In genomic region chr12:30035841-30036568, GRCm38 (mm10) we compare ENCODE assay signal across 12 mouse cellular contexts.
A peak's percentile ranks its signal among the peaks of the same experiment; 100 is the strongest.
DNase-seq lines count a peak whose midpoint lies in the region; ATAC-seq lines count a peak whose summit lies in the region.
"Had no signal": no experiment of that assay in that cellular context is flagged by ENCODE, and none has a peak within 500 bp of the region (broad histone marks: within the 10 kb centered on the region; RNA-seq: fewer than 3 reads in every experiment).

No protein-coding gene starts in this region.

- H3K9ac ChIP-seq in forebrain, embryonic 13.5 days = no peak overlapping the region
- H3K9ac ChIP-seq in forebrain, embryonic 11.5 days (ENCODE audit: low read length) = no peak overlapping the region
- no peak overlapping the region for H3K9ac ChIP-seq in hindbrain, embryonic 11.5 days (ENCODE audit: low read depth, low read length)
- H3K9ac ChIP-seq in midbrain, embryonic 16.5 days (ENCODE audit: low read depth, low read length) = no peak overlapping the region
- H3K9ac ChIP-seq: heart, embryonic 15.5 days; liver, embryonic 15.5 days had no signal

- peak overlapping the region; percentile 57 for H3K27ac ChIP-seq in forebrain, embryonic 13.5 days
- no peak overlapping the region for H3K27ac ChIP-seq in forebrain, embryonic 11.5 days (ENCODE audit: low read depth, low read length)
- no peak overlapping the region for H3K27ac ChIP-seq in hindbrain, embryonic 11.5 days (ENCODE audit: low read depth, low read length)
- H3K27ac ChIP-seq in midbrain, embryonic 16.5 days (ENCODE audit: low read length) = peak overlapping the region; percentile 54
- H3K27ac ChIP-seq: heart, embryonic 15.5 days; kidney, postnatal 0 days; liver, embryonic 15.5 days had no signal

- H3K27me3 ChIP-seq in forebrain, embryonic 13.5 days = no peaks in the 10 kb centered on the region
- no peaks in the 10 kb centered on the region for H3K27me3 ChIP-seq in forebrain, embryonic 11.5 days (ENCODE audit: control insufficient read depth, insufficient read depth, low read length)
- no peaks in the 10 kb centered on the region for H3K27me3 ChIP-seq in hindbrain, embryonic 11.5 days (ENCODE audit: control insufficient read depth, insufficient read depth, low read length)
- no peaks in the 10 kb centered on the region for H3K27me3 ChIP-seq in midbrain, embryonic 16.5 days (ENCODE audit: control insufficient read depth, insufficient read depth, low read depth, low read length)
- H3K27me3 ChIP-seq: heart, embryonic 15.5 days; liver, embryonic 15.5 days had no signal

- H3K9me3 ChIP-seq in forebrain, embryonic 13.5 days (replicated peaks) = no peaks in the 10 kb centered on the region
- H3K9me3 ChIP-seq in forebrain, embryonic 11.5 days (ENCODE audit: control insufficient read depth, low read length) = no peaks in the 10 kb centered on the region
- H3K9me3 ChIP-seq in hindbrain, embryonic 11.5 days (ENCODE audit: control insufficient read depth, low read length) = no peaks in the 10 kb centered on the region
- H3K9me3 ChIP-seq in midbrain, embryonic 16.5 days (replicated peaks; ENCODE audit: control insufficient read depth, low read length, poor library complexity, severe bottlenecking) = no peaks in the 10 kb centered on the region
- H3K9me3 ChIP-seq: heart, embryonic 15.5 days; liver, embryonic 15.5 days had no signal

- H3K4me3 ChIP-seq in forebrain, embryonic 13.5 days = no peak overlapping the region
- no peak overlapping the region for H3K4me3 ChIP-seq in forebrain, embryonic 11.5 days (ENCODE audit: low read depth, low read length)
- no peak overlapping the region for H3K4me3 ChIP-seq in hindbrain, embryonic 11.5 days (ENCODE audit: low read depth, low read length)
- no peak overlapping the region for H3K4me3 ChIP-seq in midbrain, embryonic 16.5 days (ENCODE audit: low read depth, low read length)
- H3K4me3 ChIP-seq: heart, embryonic 15.5 days; liver, embryonic 15.5 days had no signal

- no peak overlapping the region for H3K4me2 ChIP-seq in forebrain, embryonic 13.5 days
- H3K4me2 ChIP-seq in forebrain, embryonic 11.5 days (ENCODE audit: low read depth, low read length, severe bottlenecking) = no peak overlapping the region
- H3K4me2 ChIP-seq in hindbrain, embryonic 11.5 days (replicated peaks; ENCODE audit: low read depth, low read length) = no peak overlapping the region
- no peak overlapping the region for H3K4me2 ChIP-seq in midbrain, embryonic 16.5 days (ENCODE audit: low read length)
- H3K4me2 ChIP-seq: heart, embryonic 15.5 days; liver, embryonic 15.5 days had no signal

- no peak for DNase-seq in forebrain, embryonic 11.5 days (ENCODE audit: low spot score)
- DNase-seq in NIH3T3 (ENCODE audit: low read depth) = peak; percentile 36
- no peak for DNase-seq in hindbrain, embryonic 11.5 days (ENCODE audit: low spot score)
- DNase-seq in thymus, postnatal 4 days = no peak
- no peak for DNase-seq in left cerebral cortex, adult 9 months (ENCODE audit: low spot score in 2 of 2)
- DNase-seq: B cell, adult 2 months had no signal

- H3K4me1 ChIP-seq in forebrain, embryonic 13.5 days = peaks cover 15% of the 10 kb centered on the region
- H3K4me1 ChIP-seq in forebrain, embryonic 11.5 days (replicated peaks; ENCODE audit: control insufficient read depth, insufficient read depth, low read length) = peaks cover 8% of the 10 kb centered on the region; the same call in 1 of the 2 replicates
- peaks cover 4% of the 10 kb centered on the region; the same call in 1 of the 2 replicates for H3K4me1 ChIP-seq in hindbrain, embryonic 11.5 days (replicated peaks; ENCODE audit: control insufficient read depth, insufficient read depth, low read length)
- H3K4me1 ChIP-seq in midbrain, embryonic 16.5 days (ENCODE audit: control insufficient read depth, insufficient read depth, low read length) = peaks cover 7% of the 10 kb centered on the region; the same call in 1 of the 2 replicates
- H3K4me1 ChIP-seq: liver, embryonic 15.5 days had no signal

- no peak for ATAC-seq in forebrain, embryonic 13.5 days
- no peak for ATAC-seq in forebrain, embryonic 11.5 days (replicated peaks; ENCODE audit: low FRiP score)
- peak; percentile 43; the same call in 1 of the 2 replicates for ATAC-seq in hindbrain, embryonic 11.5 days (ENCODE audit: low FRiP score)
- no peak for ATAC-seq in midbrain, embryonic 16.5 days
- ATAC-seq in inflammation-experienced regulatory T-cells, adult 6 months = no peak

- no peaks in the 10 kb centered on the region for H3K36me3 ChIP-seq in forebrain, embryonic 13.5 days (ENCODE audit: poor library complexity, severe bottlenecking)
- no peaks in the 10 kb centered on the region for H3K36me3 ChIP-seq in forebrain, embryonic 11.5 days (ENCODE audit: control insufficient read depth, insufficient read depth, low read length)
- no peaks in the 10 kb centered on the region for H3K36me3 ChIP-seq in hindbrain, embryonic 11.5 days (ENCODE audit: control insufficient read depth, insufficient read depth, low read length)
- H3K36me3 ChIP-seq in midbrain, embryonic 16.5 days (ENCODE audit: control insufficient read depth, insufficient read depth, low read length) = no peaks in the 10 kb centered on the region
- H3K36me3 ChIP-seq: heart, embryonic 15.5 days; liver, embryonic 15.5 days had no signal

Comparison
In these comparisons a context has a peak if more than half of its experiments do, and no peak if none do; other contexts are left out.
1. H3K27ac ChIP-seq: peak in forebrain, embryonic 13.5 days (single experiment) and midbrain, embryonic 16.5 days (single experiment); none in forebrain, embryonic 11.5 days (single experiment) and hindbrain, embryonic 11.5 days (single experiment).